Mouse (Mus musculus) T-helper 1 cell (primary cell): ENCODE results near the gene Olfr27.

Experiments
- in situ Hi-C: fragments of 300-600 bp; cut with MboI, MseI; formaldehyde crosslinking; loops from one replicate; pipeline ENCODE4 v1.15.1; 2025; ENCODE audit warnings: high pct_unique_total_duplicates

Gene Olfr27

GRCm38 (mm10) chr9:39127831-39128230, at the start of gene Olfr27:
Gene Olfr27, plus strand, starts transcription at chr9:39128131.
- in situ Hi-C loops = no loop called here

GRCm38 (mm10) chr9:39078787-39079186, 49.1 kb upstream of the Olfr27 start, which contains the start of gene Olfr938:
Gene Olfr938, minus strand, starts transcription at chr9:39078887.
- in situ Hi-C loops = no loop called here

GRCm38 (mm10) chr9:39127326-39127725, 605 bp upstream of the Olfr27 start:
- in situ Hi-C loops = no loop called here

- in situ Hi-C loops = no loop called here
These were observed 24.5 kb downstream of the Olfr27 start for GRCm38 (mm10) chr9:39152401-39152800.

- in situ Hi-C loops = no loop called here
These were observed 38.1 kb downstream of the Olfr27 start, which contains the start of gene Olfr943 for GRCm38 (mm10) chr9:39166004-39166403. Gene Olfr943, plus strand, starts transcription at chr9:39166304.
